Mouse (Mus musculus) mouse embryonic stem cell (cell line): Measurements from ENCODE around the gene Mpzl2.

Source experiments
- in situ Hi-C, 2 experiments: fragments of 300-500 bp; cut with MboI; formaldehyde crosslinking; loops; 1 replicate in 1 of 2; 3 replicates in 1 of 2; pipeline ENCODE4 v1.14.3; 2019 to 2020; ENCODE audit warnings: low sequenced_read_pairs in 2 of 2, low pct_unique_long_range_greater_than_20kb in 1 of 2, mixed read lengths in 1 of 2; ENCODE audit not compliant: unreplicated experiment in 1 of 2

Gene Mpzl2

GRCm38 (mm10) chr9:45064421-45064820, 24.8 kb downstream of the Mpzl2 start:
- in situ Hi-C loops = no loop called here

- in situ Hi-C loops = no loop called here
Observed at GRCm38 (mm10) chr9:45066735-45067134, 27.1 kb downstream of the Mpzl2 start.

- in situ Hi-C loops = no loop called here
Observed at GRCm38 (mm10) chr9:45071800-45072199, 32.2 kb downstream of the Mpzl2 start.

- in situ Hi-C loops = no loop called here
Observed at GRCm38 (mm10) chr9:45077859-45078258, 38.3 kb downstream of the Mpzl2 start.

GRCm38 (mm10) chr9:45079011-45079410, 39.4 kb downstream of the Mpzl2 start, which contains the start of gene Jaml:
Gene Jaml, plus strand, starts transcription at chr9:45079183.
- in situ Hi-C loops = no loop called here

- in situ Hi-C loops = no loop called here
Observed at GRCm38 (mm10) chr9:45083132-45083531, 43.5 kb downstream of the Mpzl2 start.

- in situ Hi-C loops = no loop called here
Observed at GRCm38 (mm10) chr9:45084556-45084955, 45.0 kb downstream of the Mpzl2 start.

- in situ Hi-C loops = no loop called here
Observed at GRCm38 (mm10) chr9:45085741-45086690, 46.4 kb downstream of the Mpzl2 start.

GRCm38 (mm10) chr9:45088040-45088439, 48.4 kb downstream of the Mpzl2 start:
- in situ Hi-C loops = no loop called here

- in situ Hi-C loops = no loop called here
Observed at GRCm38 (mm10) chr9:45090811-45091210, 51.2 kb downstream of the Mpzl2 start.

GRCm38 (mm10) chr9:45092641-45093040, 53.0 kb downstream of the Mpzl2 start:
- in situ Hi-C loops = no loop called here

- in situ Hi-C loops = no loop called here
Observed at GRCm38 (mm10) chr9:45095149-45095937, 55.7 kb downstream of the Mpzl2 start.

- in situ Hi-C loops = no loop called here
Observed at GRCm38 (mm10) chr9:45097877-45098276, 58.3 kb downstream of the Mpzl2 start.

- in situ Hi-C loops = no loop called here
Observed at GRCm38 (mm10) chr9:45098426-45098825, 58.8 kb downstream of the Mpzl2 start.

GRCm38 (mm10) chr9:45102528-45102927, 62.9 kb downstream of the Mpzl2 start:
- in situ Hi-C loops = no loop called here

GRCm38 (mm10) chr9:45103211-45103979, 63.8 kb downstream of the Mpzl2 start:
- in situ Hi-C loops = no loop called here
